Mouse (Mus musculus): ENCODE measurements around the gene Zmiz2. TPM values are rescaled to one million over a fixed set of nuclear protein-coding genes. Genes with fewer than 3 reads are reported as not detected.

Zmiz2 gene
- 8.8 and 9.6 TPM in 2 replicates for polyA plus RNA-seq (2015; fragmentation: Nextera tagmentation; extraction: Ambion mirVana)

DNA sequence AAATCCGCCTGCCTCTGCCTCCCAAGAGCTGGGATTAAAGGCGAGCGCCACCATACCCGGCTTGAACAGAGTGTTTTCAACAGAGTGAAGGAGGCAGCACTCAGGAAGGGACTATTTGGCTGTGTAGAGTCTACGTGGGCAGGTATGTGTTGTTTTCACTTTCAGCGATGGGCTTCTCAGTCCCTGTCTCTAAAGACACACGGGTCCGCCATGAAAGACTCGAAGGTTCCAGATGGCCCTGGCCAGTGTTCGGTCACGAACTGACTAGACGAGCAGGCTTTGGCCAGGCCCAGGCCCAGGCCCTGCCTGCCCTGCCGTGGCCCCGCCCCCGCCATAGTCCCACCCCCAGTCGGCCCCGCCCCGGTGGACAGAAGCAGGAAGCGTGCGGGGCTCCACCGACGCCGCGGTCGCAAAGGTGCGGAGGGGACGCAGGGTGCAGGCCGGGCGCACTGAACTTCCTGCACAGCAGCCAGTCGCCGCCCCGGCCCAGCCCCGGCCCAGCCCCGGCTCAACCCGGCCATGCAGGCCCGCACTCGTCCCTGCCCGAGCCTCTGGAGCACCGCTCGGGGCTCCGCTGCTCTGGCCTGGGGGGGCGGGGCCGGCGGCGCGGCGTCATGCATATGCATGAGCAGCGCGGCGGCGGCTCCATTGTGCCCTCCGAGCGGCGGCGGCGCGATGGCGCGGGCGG is at the start of gene Zmiz2:
Gene Zmiz2 (plus strand): TSS at position 349 of the 688 bp plus-strand sequence.

DNA sequence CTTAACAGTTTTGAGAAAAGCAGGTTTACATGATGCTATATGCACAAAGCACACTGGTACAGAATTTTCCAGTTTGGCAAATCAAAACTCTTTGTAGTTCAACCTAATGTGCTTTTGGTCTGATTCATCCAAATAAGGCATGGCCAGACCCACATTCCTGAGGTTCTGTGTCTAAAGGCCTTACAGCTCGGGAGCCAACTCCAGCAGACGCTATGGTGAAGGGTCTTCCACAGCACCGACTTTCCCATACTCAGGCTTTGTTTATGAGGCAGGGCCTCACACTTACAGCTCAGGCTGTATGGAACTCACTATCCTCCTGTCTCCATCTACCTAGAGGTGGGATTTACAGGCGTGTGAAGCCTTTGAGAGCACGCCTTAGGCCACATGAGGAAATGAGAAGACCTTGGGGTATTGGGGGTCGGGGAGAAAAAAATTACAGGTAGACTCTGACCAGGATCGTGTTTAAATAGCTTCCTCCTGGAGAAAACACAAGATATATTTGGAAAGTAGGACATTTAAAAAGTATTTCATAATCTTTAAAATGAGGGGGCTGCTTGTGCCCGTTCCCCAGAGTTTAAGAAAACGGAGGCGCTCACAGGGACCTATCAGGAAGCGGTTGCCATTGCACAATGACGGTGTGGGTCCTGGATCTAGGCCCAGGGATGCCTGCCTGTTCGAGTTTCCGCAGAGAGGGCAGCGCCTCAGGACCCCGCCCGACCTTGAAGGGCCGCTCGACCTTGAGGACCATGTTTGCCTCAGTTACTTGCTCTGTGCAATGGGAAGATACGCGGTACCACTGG is 26.1 kb downstream of the Zmiz2 start, which contains the start of gene Ppia:
Gene Ppia (plus strand): TSS at position 693 of the 800 bp plus-strand sequence.

GRCm38 (mm10) chr11:6444077-6444853 is 55.4 kb downstream of the Zmiz2 start, which contains the start of gene H2afv:
H2afv (minus strand) TSS chr11:6444443.

Other genes with a start within 250 kb of the Zmiz2 start
- gene A730071L15Rik, start 189.0 kb upstream of the Zmiz2 start, polyA plus RNA-seq (2015; fragmentation: Nextera tagmentation; extraction: Ambion mirVana) = 0.24 and 0.40 TPM in 2 replicates
- 15.8 and 18.9 TPM in 2 replicates for gene Nudcd3, start 188.7 kb upstream of the Zmiz2 start, polyA plus RNA-seq (2015; fragmentation: Nextera tagmentation; extraction: Ambion mirVana)
- gene Npc1l1, start 158.9 kb upstream of the Zmiz2 start, polyA plus RNA-seq (2015; fragmentation: Nextera tagmentation; extraction: Ambion mirVana) = not detected in 2 replicates
- gene Ddx56, start 121.3 kb upstream of the Zmiz2 start, polyA plus RNA-seq (2015; fragmentation: Nextera tagmentation; extraction: Ambion mirVana) = 46.5 and 49.6 TPM in 2 replicates
- gene Tmed4, start 114.2 kb upstream of the Zmiz2 start, polyA plus RNA-seq (2015; fragmentation: Nextera tagmentation; extraction: Ambion mirVana) = 34.5 and 40.6 TPM in 2 replicates
- gene Ogdh, start 97.4 kb upstream of the Zmiz2 start, polyA plus RNA-seq (2015; fragmentation: Nextera tagmentation; extraction: Ambion mirVana) = 61.0 and 61.5 TPM in 2 replicates
- gene Ppia, start 26.4 kb downstream of the Zmiz2 start, polyA plus RNA-seq (2015; fragmentation: Nextera tagmentation; extraction: Ambion mirVana) = 3,022 and 3,125 TPM in 2 replicates
- gene H2afv, start 55.4 kb downstream of the Zmiz2 start, polyA plus RNA-seq (2015; fragmentation: Nextera tagmentation; extraction: Ambion mirVana) = 244 and 272 TPM in 2 replicates
- 14.9 and 15.9 TPM in 2 replicates for gene Purb, start 86.8 kb downstream of the Zmiz2 start, polyA plus RNA-seq (2015; fragmentation: Nextera tagmentation; extraction: Ambion mirVana)
- gene Myo1g, start 131.9 kb downstream of the Zmiz2 start, polyA plus RNA-seq (2015; fragmentation: Nextera tagmentation; extraction: Ambion mirVana) = 17.6 and 25.2 TPM in 2 replicates
- 57.7 and 66.8 TPM in 2 replicates for gene Ccm2, start 157.8 kb downstream of the Zmiz2 start, polyA plus RNA-seq (2015; fragmentation: Nextera tagmentation; extraction: Ambion mirVana)
- 7.0 and 8.1 TPM in 2 replicates for gene Nacad, start 217.0 kb downstream of the Zmiz2 start, polyA plus RNA-seq (2015; fragmentation: Nextera tagmentation; extraction: Ambion mirVana)
- 33.9 and 34.8 TPM in 2 replicates for gene Tbrg4, start 237.0 kb downstream of the Zmiz2 start, polyA plus RNA-seq (2015; fragmentation: Nextera tagmentation; extraction: Ambion mirVana)
- 0.24 TPM in 1 of 2 replicates, not detected in the other for gene Wap, start 249.6 kb downstream of the Zmiz2 start, polyA plus RNA-seq (2015; fragmentation: Nextera tagmentation; extraction: Ambion mirVana)

Data from spleen, postnatal 0 days (tissue).